Mouse (Mus musculus): ENCODE data around the gene Vmn1r214.

DNA sequence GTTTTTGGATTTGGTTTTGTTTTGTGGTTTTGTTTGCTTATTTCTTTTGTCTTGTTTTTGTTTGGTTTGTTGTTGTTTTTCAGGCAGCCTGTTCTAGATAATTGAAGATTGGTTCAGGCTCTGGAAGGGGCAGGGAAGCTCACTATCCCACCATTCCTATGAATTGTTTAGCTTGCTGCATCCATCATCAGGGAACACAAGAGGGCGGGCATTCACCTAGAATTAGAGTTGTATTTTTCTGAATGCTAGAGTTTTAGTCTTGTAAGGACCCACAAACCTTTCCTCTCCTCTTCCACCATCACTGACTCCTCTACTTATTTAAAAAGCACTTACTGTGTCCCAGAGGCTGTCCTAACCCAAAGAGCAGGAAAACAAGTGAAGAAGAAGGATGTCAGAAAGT, 27.6 kb downstream of the Vmn1r214 start:
- TF ChIP-seq POLR2A (IDR thresholded peaks at IDR 0.05; ENCODE audit: control insufficient read depth, low read depth, low read length), result no peak
- no peak for TF ChIP-seq CTCF (IDR thresholded peaks at IDR 0.05; ENCODE audit: control insufficient read depth, insufficient read depth, insufficient replicate concordance, low read depth, low read length)
